Mouse (Mus musculus): Measurements from ENCODE around the gene Sap18b.

GRCm38 (mm10) chr8:95835891-95836290 is 10.7 kb downstream of the Sap18b start:
- no peak for TF ChIP-seq POLR2A (IDR thresholded peaks at IDR 0.05; ENCODE audit: extremely low read depth, insufficient read depth, low read length)
- TF ChIP-seq CTCF (IDR thresholded peaks at IDR 0.05; ENCODE audit: low read depth, low read length) = no peak

Data from liver, adult 2 months (tissue).